ENCODE assay signal across 8 mouse cellular contexts in the genomic region with DNA sequence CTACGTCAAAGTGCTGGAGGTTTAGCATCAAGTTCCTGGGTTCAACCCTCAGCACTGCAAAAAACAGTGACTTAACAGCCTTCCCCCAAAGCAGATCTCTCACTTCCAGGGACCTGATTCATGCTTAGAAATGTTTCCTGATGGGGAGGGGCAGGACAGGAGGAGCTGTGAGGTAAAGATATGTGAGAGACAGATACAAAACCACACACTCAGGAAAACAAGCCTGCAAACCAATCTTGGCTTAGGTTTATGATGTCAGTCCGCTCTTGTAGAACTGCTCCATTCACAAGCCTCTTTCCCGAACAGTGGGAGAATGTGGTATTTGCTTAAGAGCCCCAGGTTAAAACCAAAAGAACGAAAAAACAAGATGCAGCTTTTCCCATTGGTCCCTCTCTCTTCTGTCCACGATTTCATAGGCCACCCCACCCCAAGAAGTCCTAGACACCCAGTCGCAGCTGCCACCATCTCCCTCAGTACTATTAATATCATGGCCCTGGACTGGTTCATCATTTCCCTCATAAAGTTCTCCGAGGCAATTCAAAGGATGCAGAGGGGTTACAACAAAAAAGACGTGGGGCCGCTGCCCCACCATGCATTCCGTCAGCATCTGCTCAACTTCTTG. TPM values are rescaled to one million over a fixed set of nuclear protein-coding genes. Genes with fewer than 3 reads are reported as not detected.
DNase-seq lines count a peak whose midpoint lies in the region; ATAC-seq and TF ChIP-seq lines count a peak whose summit lies in the region.

No protein-coding gene starts in this region.

- H3K9me3 ChIP-seq in kidney, postnatal 0 days (replicated peaks; ENCODE audit: low read length) = no peaks in the 10 kb centered on the region
- H3K9me3 ChIP-seq in hindbrain, embryonic 14.5 days (ENCODE audit: control insufficient read depth, low read length) = no peaks in the 10 kb centered on the region
- H3K9me3 ChIP-seq in midbrain, embryonic 15.5 days = no peaks in the 10 kb centered on the region

- ATAC-seq in kidney, postnatal 0 days (replicated peaks; ENCODE audit: low FRiP score, low read depth) = no peak
- ATAC-seq in hindbrain, embryonic 14.5 days (ENCODE audit: low FRiP score) = 0 out of 2 replicates have a peak, but pooled peaks have one; percentile 8
- peak; percentile 9; the same call in 1 of the 2 replicates for ATAC-seq in midbrain, embryonic 15.5 days (replicated peaks)

- no peaks in the 10 kb centered on the region for H3K27me3 ChIP-seq in kidney, postnatal 0 days (ENCODE audit: insufficient read depth, low read length)
- H3K27me3 ChIP-seq in hindbrain, embryonic 14.5 days (ENCODE audit: control insufficient read depth, insufficient read depth, low read length) = no peaks in the 10 kb centered on the region
- H3K27me3 ChIP-seq in midbrain, embryonic 15.5 days (replicated peaks) = no peaks in the 10 kb centered on the region

- H3K9ac ChIP-seq in kidney, postnatal 0 days (ENCODE audit: low read depth, low read length) = peak overlapping the region; percentile 77; the same call in 1 of the 2 replicates
- H3K9ac ChIP-seq in hindbrain, embryonic 14.5 days = peak overlapping the region; percentile 76
- peak overlapping the region; percentile 99 for H3K9ac ChIP-seq in midbrain, embryonic 15.5 days

- no peak for DNase-seq in kidney, postnatal 0 days (ENCODE audit: low spot score)
- no peak for DNase-seq in kidney, postnatal 14 days
- peak; percentile 46 for DNase-seq in brain, embryonic 14.5 days (ENCODE audit: low read depth)
- no peak for DNase-seq in hindbrain, embryonic 14.5 days (ENCODE audit: low spot score)
- DNase-seq in right cerebral cortex, adult 18-20 months = no peak
- DNase-seq in frontal cortex, postnatal 25 days (ENCODE audit: low spot score in 2 of 2) = no peak
- no peak for DNase-seq in thymus, postnatal 14 days

- no peaks in the 10 kb centered on the region for H3K36me3 ChIP-seq in kidney, postnatal 0 days (ENCODE audit: insufficient read depth, low read length)
- no peaks in the 10 kb centered on the region for H3K36me3 ChIP-seq in hindbrain, embryonic 14.5 days (replicated peaks; ENCODE audit: control insufficient read depth, insufficient read depth)
- H3K36me3 ChIP-seq in midbrain, embryonic 15.5 days (replicated peaks) = no peaks in the 10 kb centered on the region

- H3K4me2 ChIP-seq in kidney, postnatal 0 days (ENCODE audit: low read length) = peak overlapping the region; percentile 86
- peak overlapping the region; percentile 65 for H3K4me2 ChIP-seq in hindbrain, embryonic 14.5 days (replicated peaks)
- H3K4me2 ChIP-seq in midbrain, embryonic 15.5 days = peak overlapping the region; percentile 69

- H3K4me1 ChIP-seq in kidney, postnatal 0 days (replicated peaks; ENCODE audit: insufficient read depth, low read length) = 0 out of 2 replicates have a peak, but pooled peaks cover 5% of the 10 kb centered on the region
- peaks cover 48% of the 10 kb centered on the region for H3K4me1 ChIP-seq in hindbrain, embryonic 14.5 days (replicated peaks; ENCODE audit: control insufficient read depth, insufficient read depth, low read length)
- H3K4me1 ChIP-seq in midbrain, embryonic 15.5 days = peaks cover 47% of the 10 kb centered on the region

- no peak for TF ChIP-seq CTCF in kidney, postnatal 0 days (IDR thresholded peaks at IDR 0.05; ENCODE audit: low read depth)
- TF ChIP-seq CTCF in brain, embryonic 14.5 days (IDR thresholded peaks at IDR 0.05; ENCODE audit: borderline replicate concordance, extremely low read depth, insufficient read depth, insufficient read length) = no peak

- WGBS in kidney, postnatal 0 days = 27% methylated on average over 10 of the region's 10 CpGs
- 21% methylated on average over 10 of the region's 10 CpGs for WGBS in hindbrain, embryonic 14.5 days
- 19% methylated on average over 10 of the region's 10 CpGs for WGBS in midbrain, embryonic 15.5 days

- no peak for TF ChIP-seq POLR2A in brain, embryonic 14.5 days (IDR thresholded peaks at IDR 0.05; ENCODE audit: borderline replicate concordance, extremely low read depth, insufficient read depth, insufficient read length, poor library complexity, severe bottlenecking)

- H3K27ac ChIP-seq in kidney, postnatal 0 days = no peak overlapping the region
- peak overlapping the region; percentile 96 for H3K27ac ChIP-seq in hindbrain, embryonic 14.5 days
- peak overlapping the region; percentile 96 for H3K27ac ChIP-seq in midbrain, embryonic 15.5 days

- H3K4me3 ChIP-seq in kidney, postnatal 0 days (replicated peaks; ENCODE audit: low read depth, low read length) = peak overlapping the region; percentile 83
- peak overlapping the region; percentile 59 for H3K4me3 ChIP-seq in hindbrain, embryonic 14.5 days (replicated peaks; ENCODE audit: low read length)
- H3K4me3 ChIP-seq in midbrain, embryonic 15.5 days = peak overlapping the region; percentile 100

RNA-seq across cellular contexts. Expression of gene Ube2o, which starts 1.1 kb away (rescaled TPM):
- polyA plus RNA-seq in kidney, postnatal 0 days (2015; fragmentation: Nextera tagmentation; extraction: Ambion mirVana) = 8.6 and 8.9 TPM in 2 replicates
- polyA plus RNA-seq in brain, embryonic 14.5 days (2012; rRNA removed) = 54.3 and 68.5 TPM in 2 replicates
- 27.5 and 28.5 TPM in 2 replicates for polyA plus RNA-seq in hindbrain, embryonic 14.5 days (2014; fragmentation: Nextera tagmentation; extraction: Ambion mirVana)
- polyA plus RNA-seq in midbrain, embryonic 15.5 days (2015; fragmentation: Nextera tagmentation; extraction: Ambion mirVana) = 31.4 and 36.6 TPM in 2 replicates

RNA-seq across cellular contexts. Expression of gene Aanat, which starts 6.1 kb away (rescaled TPM):
- polyA plus RNA-seq in kidney, postnatal 0 days (2015; fragmentation: Nextera tagmentation; extraction: Ambion mirVana) = not detected in 2 replicates
- polyA plus RNA-seq in brain, embryonic 14.5 days (2012; rRNA removed) = 1.2 and 2.7 TPM in 2 replicates
- 0.15 TPM in 1 of 2 replicates, not detected in the other for polyA plus RNA-seq in hindbrain, embryonic 14.5 days (2014; fragmentation: Nextera tagmentation; extraction: Ambion mirVana)
- polyA plus RNA-seq in midbrain, embryonic 15.5 days (2015; fragmentation: Nextera tagmentation; extraction: Ambion mirVana) = 0.33 and 0.45 TPM in 2 replicates

RNA-seq across cellular contexts. Expression of gene Rhbdf2, which starts 46.7 kb away (rescaled TPM):
- 8.8 and 9.0 TPM in 2 replicates for polyA plus RNA-seq in kidney, postnatal 0 days (2015; fragmentation: Nextera tagmentation; extraction: Ambion mirVana)
- polyA plus RNA-seq in brain, embryonic 14.5 days (2012; rRNA removed) = 2.3 and 2.5 TPM in 2 replicates
- polyA plus RNA-seq in hindbrain, embryonic 14.5 days (2014; fragmentation: Nextera tagmentation; extraction: Ambion mirVana) = 1.1 and 1.2 TPM in 2 replicates
- polyA plus RNA-seq in midbrain, embryonic 15.5 days (2015; fragmentation: Nextera tagmentation; extraction: Ambion mirVana) = 0.83 TPM in 2 replicates

RNA-seq across cellular contexts. Expression of gene Sphk1, which starts 49.4 kb away (rescaled TPM):
- polyA plus RNA-seq in kidney, postnatal 0 days (2015; fragmentation: Nextera tagmentation; extraction: Ambion mirVana) = 8.0 and 9.0 TPM in 2 replicates
- polyA plus RNA-seq in brain, embryonic 14.5 days (2012; rRNA removed) = 2.4 and 3.6 TPM in 2 replicates
- 4.0 and 4.1 TPM in 2 replicates for polyA plus RNA-seq in hindbrain, embryonic 14.5 days (2014; fragmentation: Nextera tagmentation; extraction: Ambion mirVana)
- 5.3 and 7.3 TPM in 2 replicates for polyA plus RNA-seq in midbrain, embryonic 15.5 days (2015; fragmentation: Nextera tagmentation; extraction: Ambion mirVana)
